Mouse (Mus musculus): ENCODE results near the gene Gm8050. TPM values are rescaled to one million over a fixed set of nuclear protein-coding genes. Genes with fewer than 3 reads are reported as not detected.
A peak's percentile ranks its signal among the peaks of the same experiment; 100 is the strongest.
"Not testable (repeated sequence)": the region's sequence is repeated elsewhere in the genome, so short reads cannot be mapped to it uniquely, and the experiment has no call there.

Gene Gm8050
- not detected for total RNA-seq (2021)
- long read RNA-seq, result 0 reads

DNA sequence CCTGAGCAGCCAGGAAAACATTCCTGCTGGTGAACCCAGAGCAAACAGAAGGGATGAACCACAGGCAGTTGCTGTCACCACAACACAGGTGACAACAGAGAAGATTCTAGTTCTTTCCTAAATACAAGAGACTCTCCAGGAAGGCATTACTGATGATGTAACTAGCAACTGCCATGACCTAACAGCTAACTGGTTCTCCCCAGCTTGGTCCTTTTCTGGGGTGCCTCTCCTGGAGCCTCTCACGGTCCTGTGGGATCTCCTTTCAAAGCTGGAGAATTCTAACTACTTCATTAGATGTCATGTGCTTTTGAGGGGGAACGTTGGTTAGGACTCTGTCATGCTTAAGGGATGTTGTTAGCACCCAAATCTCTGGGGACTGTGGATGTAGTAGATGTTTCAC is at the start of gene Gm8050:
TSS of gene Gm8050 (minus strand) at position 101 of the 400 bp plus-strand sequence.
- DNase-seq (ENCODE audit: low spot score in 2 of 2), result not testable (repeated sequence)

DNA sequence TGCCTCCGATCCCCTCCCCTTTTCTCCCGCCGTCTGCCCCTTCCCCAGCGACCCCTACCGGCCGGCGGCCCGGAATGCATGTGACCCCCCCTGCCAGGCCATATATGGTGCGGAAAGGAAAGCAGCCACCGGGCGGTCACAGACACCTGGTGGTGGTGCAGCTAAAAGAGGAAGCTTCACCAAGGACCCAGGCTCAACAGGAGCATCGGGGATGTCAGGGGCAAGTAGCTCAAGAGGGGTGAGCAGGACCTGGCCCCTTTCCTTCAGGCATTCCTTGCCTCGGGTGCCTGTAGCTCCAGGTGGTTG is 37.1 kb upstream of the Gm8050 start:
- peak; percentile 4 to 9 for DNase-seq (ENCODE audit: low spot score in 2 of 2)

DNA sequence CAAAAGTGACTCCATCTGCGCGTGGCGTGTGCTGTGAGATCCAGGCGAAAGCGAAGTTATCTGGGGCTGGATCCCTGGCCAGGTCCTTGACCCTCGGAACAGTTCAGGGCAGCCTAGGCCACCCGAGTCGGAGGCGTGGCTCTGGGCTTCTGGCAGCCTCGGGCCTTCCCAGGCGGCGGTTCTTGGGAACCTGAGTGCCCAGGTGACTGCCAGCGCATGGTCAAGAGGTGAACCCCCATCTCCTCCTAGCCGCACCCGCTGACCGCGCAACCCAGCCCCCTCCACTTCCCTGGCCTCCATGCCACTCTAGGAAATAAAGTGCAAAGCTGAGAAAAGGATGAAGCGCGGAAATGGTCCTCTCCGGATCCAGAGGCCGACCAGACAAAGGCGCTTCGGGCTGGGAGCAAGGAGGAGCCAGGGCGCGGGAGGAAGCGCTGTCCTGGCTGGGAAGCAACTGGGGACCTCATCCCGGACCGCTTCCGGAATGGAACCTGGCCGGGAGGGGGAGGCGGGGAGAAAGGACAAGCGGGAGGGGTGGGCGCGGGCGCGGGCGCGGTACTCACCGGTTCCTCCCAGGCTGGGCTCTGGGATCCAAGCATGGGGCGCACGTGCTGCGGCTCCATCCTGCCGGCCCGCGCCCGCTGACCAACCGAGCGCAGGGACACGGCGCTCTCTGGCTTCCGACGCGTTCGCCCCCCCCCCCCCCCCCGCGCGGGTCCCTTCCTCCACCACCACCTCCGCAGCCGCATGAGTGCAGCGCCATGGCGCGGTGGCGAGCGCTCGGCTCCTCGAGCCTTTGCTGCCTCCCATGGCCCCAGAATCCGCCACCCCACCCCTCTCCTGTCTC is 36.6 kb upstream of the Gm8050 start:
- peak; percentile 8 to 22 for DNase-seq (ENCODE audit: low spot score in 2 of 2)

DNA sequence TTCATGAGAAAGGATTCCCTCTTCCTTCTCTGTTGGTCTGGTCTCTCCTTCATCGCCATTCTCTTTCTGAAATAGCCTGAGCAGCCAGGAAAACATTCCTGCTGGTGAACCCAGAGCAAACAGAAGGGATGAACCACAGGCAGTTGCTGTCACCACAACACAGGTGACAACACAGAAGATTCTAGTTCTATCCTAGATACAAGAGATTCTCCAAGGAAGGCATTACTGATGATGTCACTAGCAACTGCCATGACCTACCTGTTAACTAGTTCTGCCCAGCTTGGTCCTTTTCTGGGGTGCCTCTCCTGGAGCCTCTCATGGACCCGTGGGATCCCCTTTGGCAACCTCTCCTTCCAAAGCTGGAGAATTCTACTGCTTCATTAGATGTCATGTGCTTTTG is 22.2 kb upstream of the Gm8050 start, which contains the start of gene Gm3636:
TSS of gene Gm3636 (minus strand) at position 101 of the 400 bp plus-strand sequence.
- DNase-seq (ENCODE audit: low spot score in 2 of 2), result not testable (repeated sequence)

DNA sequence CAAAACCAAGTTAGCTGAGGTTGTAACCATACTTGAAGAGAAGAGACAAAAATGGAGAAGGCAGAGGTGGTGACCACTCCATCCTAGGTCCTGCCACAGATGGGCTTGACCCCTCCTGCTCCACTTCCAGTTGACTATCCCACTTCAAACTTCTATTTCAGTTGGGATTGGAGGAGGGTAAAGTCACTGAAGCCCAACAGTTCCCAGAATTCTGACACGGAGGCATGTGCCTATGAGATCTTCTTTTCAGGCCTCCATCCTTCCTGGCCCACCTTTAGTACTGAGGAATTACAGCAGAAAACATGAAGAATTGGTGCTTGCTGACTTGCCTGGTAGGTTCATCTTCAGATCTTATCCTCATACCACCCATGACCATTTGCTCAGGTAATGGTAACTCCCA is 36.0 kb downstream of the Gm8050 start, which contains the start of gene Gm10251:
TSS of gene Gm10251 (minus strand) at position 101 of the 400 bp plus-strand sequence.
- DNase-seq (ENCODE audit: low spot score in 2 of 2), result not testable (repeated sequence)

Other genes starting within 250 kb of the Gm8050 start
- gene Gm8356, start 183.0 kb downstream of the Gm8050 start, total RNA-seq (2021), result not detected
- gene Gm3629, start 129.6 kb downstream of the Gm8050 start, total RNA-seq (2021), result under 1 TPM in 1 of 2 experiments, not detected in 1; 0.40 TPM
- gene Gm3460, start 97.8 kb downstream of the Gm8050 start, total RNA-seq (2021), result not detected
- gene Gm10251, start 36.1 kb downstream of the Gm8050 start, total RNA-seq (2021), result under 1 TPM in 1 of 2 experiments, not detected in 1; 0.23 TPM
- gene Gm3636, start 22.1 kb upstream of the Gm8050 start, total RNA-seq (2021), result 1 to 10 TPM; 3.5 to 3.6 TPM
- gene Gm8362, start 54.2 kb upstream of the Gm8050 start, total RNA-seq (2021), result not detected
- gene Gm3642, start 120.1 kb upstream of the Gm8050 start, total RNA-seq (2021), result under 1 TPM in 1 of 2 experiments, not detected in 1; 0.73 TPM
- gene Gm3667, start 169.7 kb upstream of the Gm8050 start, total RNA-seq (2021), result 1 to 10 TPM; 2.9 to 3.5 TPM